Mouse (Mus musculus): ENCODE data around the gene Pus7. TPM values are rescaled to one million over a fixed set of nuclear protein-coding genes. Genes with fewer than 3 reads are reported as not detected.

Pus7 gene
- 9.1 and 12.1 TPM in 2 replicates for polyA plus RNA-seq (2015; fragmentation: Nextera tagmentation; extraction: Ambion mirVana)

DNA sequence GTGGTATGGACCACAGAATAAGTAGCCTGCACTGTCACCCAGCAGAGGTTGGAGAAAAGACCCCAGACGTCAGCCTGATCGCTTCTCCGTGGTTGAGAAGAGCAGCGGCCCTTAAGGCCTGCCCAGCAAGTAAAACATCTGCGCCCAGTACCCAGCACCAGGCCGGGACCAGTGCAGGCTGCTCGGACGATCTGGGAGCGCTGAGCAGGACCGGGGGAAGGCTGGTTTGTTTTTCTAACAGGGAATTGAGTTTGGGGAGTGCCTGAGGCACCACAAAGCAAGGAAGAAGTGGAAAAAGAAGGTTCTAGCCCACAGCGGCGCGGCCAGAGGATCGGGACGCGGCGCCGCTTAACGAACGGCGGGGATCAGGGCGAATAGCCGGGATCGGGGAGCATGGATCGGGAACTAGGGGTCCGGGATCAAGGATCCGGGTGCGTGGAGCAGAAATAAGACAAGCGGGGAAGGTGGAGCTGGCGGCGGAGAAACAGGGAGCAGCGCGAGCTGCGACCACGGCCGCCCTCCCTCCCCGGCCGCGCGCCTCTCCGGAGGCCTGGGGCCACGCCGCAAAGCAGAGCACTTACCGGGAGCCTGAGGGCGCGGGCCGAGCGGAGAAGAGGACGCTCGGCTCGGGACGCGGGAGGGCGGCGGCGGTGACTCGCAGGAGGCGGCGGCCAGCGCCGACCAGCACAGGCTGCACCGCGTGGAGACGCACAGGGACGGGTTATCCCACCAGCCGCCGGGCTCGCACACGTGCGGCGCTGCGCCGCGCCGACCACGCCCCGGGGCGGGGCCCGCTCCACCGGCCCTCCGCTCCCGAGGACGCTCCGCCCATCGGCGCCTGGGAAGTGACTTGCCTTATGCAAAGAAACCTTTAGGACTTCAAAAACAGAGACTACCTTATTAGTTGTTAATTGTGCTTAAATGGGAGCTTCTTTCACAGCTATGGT is at the start of gene Pus7:
TSS of gene Pus7 (minus strand) at position 781 of the 947 bp plus-strand sequence.

GRCm38 (mm10) chr5:23787536-23788389 is 4.3 kb upstream of the Pus7 start, which contains the start of gene Rint1:
TSS of gene Rint1 (plus strand) at chr5:23787711.

Other genes with a start within 250 kb of the Pus7 start
- gene Srpk2, start 99.1 kb downstream of the Pus7 start, polyA plus RNA-seq (2015; fragmentation: Nextera tagmentation; extraction: Ambion mirVana), result 36.0 and 46.6 TPM in 2 replicates
- 25.5 and 28.1 TPM in 2 replicates for gene Rint1, start 4.0 kb upstream of the Pus7 start, polyA plus RNA-seq (2015; fragmentation: Nextera tagmentation; extraction: Ambion mirVana)
- 221 and 333 TPM in 2 replicates for gene Tomm7, start 60.5 kb upstream of the Pus7 start, polyA plus RNA-seq (2015; fragmentation: Nextera tagmentation; extraction: Ambion mirVana)
- 17.6 and 25.9 TPM in 2 replicates for gene Fam126a, start 247.0 kb upstream of the Pus7 start, polyA plus RNA-seq (2015; fragmentation: Nextera tagmentation; extraction: Ambion mirVana)